Mouse (Mus musculus): ENCODE results near the gene D630045J12Rik. TPM values are rescaled to one million over a fixed set of nuclear protein-coding genes. Genes with fewer than 3 reads are reported as not detected.

Gene D630045J12Rik
- polyA plus RNA-seq, 1 experiment = 1.7 TPM

- Histone ChIP-seq H3ac (ENCODE audit: control insufficient read depth, insufficient read length, low read depth) (no peak overlapping the region), H3K79me2 (ENCODE audit: control insufficient read depth, insufficient read depth) (no peaks in the 10 kb centered on the region), H3K27me3 (ENCODE audit: control insufficient read depth, insufficient read depth, insufficient read length) (no peaks in the 10 kb centered on the region), H3K4me3 (ENCODE audit: insufficient read depth, poor library complexity, severe bottlenecking) (no peak overlapping the region), H3K36me3 (ENCODE audit: control insufficient read depth, insufficient read depth) (no peaks in the 10 kb centered on the region), H3K79me3 (ENCODE audit: low read depth) (no peaks in the 10 kb centered on the region)
- no peak for TF ChIP-seq MYOG (IDR thresholded peaks at IDR 0.05; ENCODE audit: control insufficient read depth, extremely low read depth, insufficient read length)
- no peak for TF ChIP-seq FOSL1 (IDR thresholded peaks at IDR 0.05; ENCODE audit: insufficient read depth, low read length, poor library complexity, severe bottlenecking)
- no peak for TF ChIP-seq USF1 (IDR thresholded peaks at IDR 0.05; ENCODE audit: low read depth)
- TF ChIP-seq CTCF (IDR thresholded peaks at IDR 0.05; ENCODE audit: control insufficient read depth, insufficient read depth, insufficient read length) = no peak
- no peak for TF ChIP-seq MAX (IDR thresholded peaks at IDR 0.05)
- TF ChIP-seq CEBPB (IDR thresholded peaks at IDR 0.05; ENCODE audit: low read depth) = no peak
- TF ChIP-seq MYOD1 (IDR thresholded peaks at IDR 0.05; ENCODE audit: control insufficient read depth, insufficient read length, low read depth) = no peak
Measured at GRCm38 (mm10) chr6:38109871-38110270, 143.9 kb downstream of the D630045J12Rik start.

- H3K79me3 ChIP-seq (ENCODE audit: low read depth) = no peaks in the 10 kb centered on the region
- H3K4me3 ChIP-seq (ENCODE audit: insufficient read depth, poor library complexity, severe bottlenecking) = no peak within 1 kb of the TSS
Measured at GRCm38 (mm10) chr6:38109160-38109795, 144.5 kb downstream of the D630045J12Rik start, which contains the start of gene Tmem213. Gene Tmem213 (plus strand): TSS chr6:38109255.

DNA sequence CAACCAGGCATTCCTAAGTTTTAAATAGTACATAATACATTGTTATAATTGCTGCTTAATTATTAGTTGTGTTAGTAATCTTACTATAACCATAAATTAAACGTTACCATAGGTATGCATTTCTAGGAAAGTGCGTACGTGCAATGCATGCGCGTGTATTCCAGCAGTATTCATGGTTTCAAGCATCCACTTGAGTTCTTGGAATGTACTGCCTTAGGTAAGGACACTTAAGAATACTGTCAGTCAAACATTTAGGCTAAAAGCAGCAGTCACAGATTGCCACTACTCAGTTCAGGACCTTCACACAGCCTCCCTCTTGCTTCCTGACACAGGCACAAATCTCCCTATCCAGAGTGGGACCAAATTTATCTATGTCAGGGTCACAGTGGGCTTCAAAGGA, 145.4 kb downstream of the D630045J12Rik start:
- Histone ChIP-seq H3ac (ENCODE audit: control insufficient read depth, insufficient read length, low read depth) (no peak overlapping the region), H3K79me3 (ENCODE audit: low read depth) (no peaks in the 10 kb centered on the region), H3K27me3 (ENCODE audit: control insufficient read depth, insufficient read depth, insufficient read length) (no peaks in the 10 kb centered on the region), H3K79me2 (ENCODE audit: control insufficient read depth, insufficient read depth) (no peaks in the 10 kb centered on the region), H3K4me3 (ENCODE audit: insufficient read depth, poor library complexity, severe bottlenecking) (no peak overlapping the region), H3K36me3 (ENCODE audit: control insufficient read depth, insufficient read depth) (no peaks in the 10 kb centered on the region)
- no peak for TF ChIP-seq MAX (IDR thresholded peaks at IDR 0.05)
- TF ChIP-seq CTCF (IDR thresholded peaks at IDR 0.05; ENCODE audit: control insufficient read depth, insufficient read depth, insufficient read length) = no peak
- no peak for TF ChIP-seq MYOG (IDR thresholded peaks at IDR 0.05; ENCODE audit: control insufficient read depth, extremely low read depth, insufficient read length)
- TF ChIP-seq MYOD1 (IDR thresholded peaks at IDR 0.05; ENCODE audit: control insufficient read depth, insufficient read length, low read depth) = no peak
- TF ChIP-seq FOSL1 (IDR thresholded peaks at IDR 0.05; ENCODE audit: insufficient read depth, low read length, poor library complexity, severe bottlenecking) = no peak
- TF ChIP-seq USF1 (IDR thresholded peaks at IDR 0.05; ENCODE audit: low read depth) = no peak
- TF ChIP-seq CEBPB (IDR thresholded peaks at IDR 0.05; ENCODE audit: low read depth) = no peak

More at GRCm38 (mm10) chr6:38109160-38109795, 144.5 kb downstream of the D630045J12Rik start, which contains the start of gene Tmem213:
- no peak within 1 kb of the TSS for H3ac ChIP-seq (ENCODE audit: control insufficient read depth, insufficient read length, low read depth)
- TF ChIP-seq CEBPB (IDR thresholded peaks at IDR 0.05; ENCODE audit: low read depth) (no peak), MAX (IDR thresholded peaks at IDR 0.05) (no peak), FOSL1 (IDR thresholded peaks at IDR 0.05; ENCODE audit: insufficient read depth, low read length, poor library complexity, severe bottlenecking) (no peak), MYOD1 (IDR thresholded peaks at IDR 0.05; ENCODE audit: control insufficient read depth, insufficient read length, low read depth) (no peak), MYOG (IDR thresholded peaks at IDR 0.05; ENCODE audit: control insufficient read depth, extremely low read depth, insufficient read length) (no peak), CTCF (IDR thresholded peaks at IDR 0.05; ENCODE audit: control insufficient read depth, insufficient read depth, insufficient read length) (no peak)
- no peaks in the 10 kb centered on the region for H3K79me2 ChIP-seq (ENCODE audit: control insufficient read depth, insufficient read depth)
- no peaks in the 10 kb centered on the region for H3K27me3 ChIP-seq (ENCODE audit: control insufficient read depth, insufficient read depth, insufficient read length)
- no peaks in the 10 kb centered on the region for H3K36me3 ChIP-seq (ENCODE audit: control insufficient read depth, insufficient read depth)

DNA sequence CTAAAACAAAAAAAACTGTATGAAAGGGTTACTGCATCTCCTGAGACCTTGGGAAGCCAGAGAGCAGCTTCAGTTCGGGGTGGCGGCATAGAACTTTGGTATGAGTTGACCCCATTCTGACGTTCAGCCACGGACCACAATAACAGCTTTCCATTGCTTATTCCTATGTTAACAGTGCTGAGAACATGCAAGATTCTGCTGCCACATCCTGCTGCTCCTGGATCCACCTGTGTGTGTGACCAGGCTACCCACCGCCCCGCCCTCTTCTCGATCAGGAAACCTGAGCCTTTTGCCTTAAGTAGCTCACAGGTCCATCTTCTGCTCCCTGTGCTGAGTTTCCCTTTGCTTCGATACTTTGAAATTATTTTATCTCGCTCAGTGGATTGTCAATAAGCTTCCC, 147.9 kb downstream of the D630045J12Rik start:
- TF ChIP-seq MYOD1 (IDR thresholded peaks at IDR 0.05; ENCODE audit: control insufficient read depth, insufficient read length, low read depth) (no peak), MAX (IDR thresholded peaks at IDR 0.05) (no peak), FOSL1 (IDR thresholded peaks at IDR 0.05; ENCODE audit: insufficient read depth, low read length, poor library complexity, severe bottlenecking) (no peak), MYOG (IDR thresholded peaks at IDR 0.05; ENCODE audit: control insufficient read depth, extremely low read depth, insufficient read length) (no peak), USF1 (IDR thresholded peaks at IDR 0.05; ENCODE audit: low read depth) (no peak), CTCF (IDR thresholded peaks at IDR 0.05; ENCODE audit: control insufficient read depth, insufficient read depth, insufficient read length) (no peak), CEBPB (IDR thresholded peaks at IDR 0.05; ENCODE audit: low read depth) (no peak)
- Histone ChIP-seq H3K27me3 (ENCODE audit: control insufficient read depth, insufficient read depth, insufficient read length) (no peaks in the 10 kb centered on the region), H3K4me3 (ENCODE audit: insufficient read depth, poor library complexity, severe bottlenecking) (no peak overlapping the region), H3ac (ENCODE audit: control insufficient read depth, insufficient read length, low read depth) (no peak overlapping the region), H3K79me2 (ENCODE audit: control insufficient read depth, insufficient read depth) (no peaks in the 10 kb centered on the region), H3K79me3 (ENCODE audit: low read depth) (no peaks in the 10 kb centered on the region), H3K36me3 (ENCODE audit: control insufficient read depth, insufficient read depth) (no peaks in the 10 kb centered on the region)

DNA sequence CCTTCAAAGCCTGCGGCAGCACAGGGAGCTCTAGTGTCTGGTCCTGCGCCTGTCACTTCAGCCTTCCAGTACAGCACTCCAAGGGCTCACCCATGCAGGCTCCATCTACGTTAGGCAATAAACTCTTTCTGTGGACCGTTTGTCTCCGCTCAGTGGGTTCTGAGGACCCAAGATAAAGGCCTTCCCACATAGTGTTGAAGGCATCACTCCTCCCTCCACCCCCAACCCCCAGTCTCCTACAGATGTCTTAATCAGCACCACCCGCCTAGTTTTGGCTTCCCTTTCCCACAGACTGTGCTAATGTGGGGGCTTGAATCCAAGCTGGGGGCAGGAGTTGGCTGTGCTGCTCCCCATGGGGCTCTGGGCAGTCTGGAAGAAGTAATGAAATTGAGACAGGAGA, 150.0 kb downstream of the D630045J12Rik start:
- Histone ChIP-seq H3ac (ENCODE audit: control insufficient read depth, insufficient read length, low read depth) (no peak overlapping the region), H3K36me3 (ENCODE audit: control insufficient read depth, insufficient read depth) (no peaks in the 10 kb centered on the region), H3K27me3 (ENCODE audit: control insufficient read depth, insufficient read depth, insufficient read length) (no peaks in the 10 kb centered on the region), H3K79me2 (ENCODE audit: control insufficient read depth, insufficient read depth) (no peaks in the 10 kb centered on the region), H3K79me3 (ENCODE audit: low read depth) (no peaks in the 10 kb centered on the region), H3K4me3 (ENCODE audit: insufficient read depth, poor library complexity, severe bottlenecking) (no peak overlapping the region)
- TF ChIP-seq MYOD1 (IDR thresholded peaks at IDR 0.05; ENCODE audit: control insufficient read depth, insufficient read length, low read depth) (no peak), FOSL1 (IDR thresholded peaks at IDR 0.05; ENCODE audit: insufficient read depth, low read length, poor library complexity, severe bottlenecking) (no peak), MYOG (IDR thresholded peaks at IDR 0.05; ENCODE audit: control insufficient read depth, extremely low read depth, insufficient read length) (no peak), USF1 (IDR thresholded peaks at IDR 0.05; ENCODE audit: low read depth) (no peak)
